Mouse (Mus musculus) spleen, postnatal 14 days (tissue): ENCODE measurements around the gene Robo4.

ENCODE experiments used
- DNase-seq, 2 experiments: peaks; one replicate each; pipeline ENCODE4 v3.0.0; 2021 to 2022; ENCODE audit warnings: low spot score in 2 of 2

Gene Robo4

GRCm38 (mm10) chr9:37454011-37454492, 52.4 kb downstream of the Robo4 start:
- DNase-seq, result no peak

- no peak for DNase-seq
Measured at GRCm38 (mm10) chr9:37454991-37455390, 53.3 kb downstream of the Robo4 start.

DNA sequence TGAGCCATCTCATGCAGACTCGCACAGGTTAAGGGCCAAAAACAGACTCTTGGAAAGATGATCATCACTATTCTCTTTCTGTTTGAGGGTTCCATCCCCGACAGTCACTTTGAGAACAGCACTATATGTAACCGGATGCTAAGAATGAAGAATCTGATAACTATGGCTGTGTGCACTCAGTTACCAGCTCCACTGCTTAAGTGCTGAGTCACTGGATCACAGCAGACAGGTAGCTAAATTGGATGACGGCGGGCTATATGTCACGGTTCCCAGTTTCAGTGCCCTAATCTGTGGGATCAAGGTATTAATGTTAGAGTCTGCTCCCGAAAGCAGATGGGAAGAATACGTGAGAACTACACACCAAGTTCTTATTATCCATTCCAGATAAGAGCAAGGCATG, 54.2 kb downstream of the Robo4 start:
- no peak for DNase-seq

- no peak for DNase-seq
Measured at GRCm38 (mm10) chr9:37456481-37456910, 54.8 kb downstream of the Robo4 start.

DNA sequence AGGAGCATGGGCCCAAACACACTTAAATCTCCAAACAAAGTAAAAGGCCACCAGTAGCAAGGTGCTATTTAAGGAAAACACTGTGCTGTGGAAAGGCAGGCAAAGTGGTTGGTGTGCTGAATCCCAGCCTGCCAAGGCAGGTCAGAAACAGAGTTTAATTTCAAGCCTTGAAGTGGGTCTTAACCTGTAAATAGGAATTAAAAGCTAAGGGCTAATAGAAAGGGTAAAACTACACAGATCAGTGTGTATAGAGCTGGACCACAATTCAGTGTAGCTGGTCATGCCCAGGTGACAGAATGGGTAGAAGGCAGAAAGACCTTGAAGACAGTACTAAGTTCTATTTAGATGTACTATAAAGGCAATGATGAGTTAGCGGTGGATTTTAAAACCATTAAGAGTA, 55.5 kb downstream of the Robo4 start:
- DNase-seq, result no peak

DNA sequence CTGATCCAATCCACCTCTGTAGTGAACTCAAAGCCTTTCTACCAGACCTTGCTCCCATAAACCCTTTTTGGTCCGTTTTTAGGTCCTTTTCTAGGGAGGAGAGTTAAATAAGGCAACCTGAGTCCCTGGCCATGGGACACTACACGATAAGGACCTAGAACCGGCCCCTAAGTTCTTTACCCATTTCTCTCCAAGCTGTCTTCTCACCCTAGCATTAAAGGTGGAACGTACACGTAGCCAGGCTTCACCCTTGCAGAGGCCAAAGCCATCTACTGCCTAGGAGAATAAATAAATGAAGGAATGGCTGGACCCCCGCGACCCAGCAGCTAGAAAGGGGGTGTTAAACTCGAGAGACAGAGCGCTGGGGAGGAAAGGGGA, 58.0 kb downstream of the Robo4 start:
- no peak for DNase-seq

DNA sequence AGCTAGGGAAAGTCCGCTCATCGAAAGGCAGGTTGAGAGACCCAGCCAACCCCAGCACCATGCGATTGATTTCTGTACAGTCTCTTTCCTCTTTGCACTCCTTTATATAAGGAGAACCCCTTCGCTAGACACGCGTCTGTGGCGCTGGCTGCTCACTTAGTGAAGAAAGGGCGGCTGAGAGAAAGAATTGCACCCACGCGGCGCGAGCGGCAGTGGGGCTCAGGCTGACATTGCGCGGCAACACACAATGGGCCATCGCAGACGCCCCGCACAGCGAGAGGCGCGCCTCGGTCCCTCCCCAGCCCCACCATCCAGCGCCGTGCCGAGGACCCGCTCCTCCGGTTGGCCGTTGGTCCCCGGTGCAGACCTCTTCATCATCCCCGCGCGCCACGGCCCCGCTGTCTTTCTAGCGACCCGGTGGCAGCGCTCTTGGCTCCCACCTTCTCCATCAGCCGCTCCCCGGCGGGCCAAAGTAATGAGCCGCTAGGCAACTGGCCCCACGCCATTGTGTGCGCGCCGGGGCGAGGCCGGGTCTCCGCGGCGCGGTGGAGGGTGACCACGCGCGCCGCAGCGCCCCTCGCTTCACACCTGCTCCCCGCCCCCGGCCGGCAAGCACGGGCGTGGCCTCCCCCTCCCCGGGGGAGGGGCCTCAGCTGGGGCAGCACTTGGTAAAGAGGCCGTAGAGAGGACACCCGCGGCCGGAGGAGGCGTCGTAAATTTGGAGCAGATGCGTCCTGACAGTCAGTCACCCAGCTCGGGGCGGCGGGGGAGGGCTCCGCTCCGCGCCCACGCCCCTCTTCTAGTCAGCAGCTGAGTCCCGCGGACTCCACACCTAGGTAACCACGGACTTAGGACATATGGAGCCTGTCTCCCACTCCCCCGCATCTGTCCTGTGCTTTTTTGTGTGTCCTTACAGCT, 58.6 kb downstream of the Robo4 start:
- DNase-seq, result no peak

GRCm38 (mm10) chr9:37460961-37461340, 59.3 kb downstream of the Robo4 start:
- DNase-seq, result no peak

GRCm38 (mm10) chr9:37461571-37461970, 59.9 kb downstream of the Robo4 start:
- no peak for DNase-seq

GRCm38 (mm10) chr9:37462764-37463163, 61.1 kb downstream of the Robo4 start:
- DNase-seq, result peak in 1 of 2 experiments; percentile 16
